Mouse (Mus musculus): Measurements from ENCODE around the gene Tapbp.

The Tapbp gene

GRCm38 (mm10) chr17:33924577-33925283 is 9.0 kb downstream of the Tapbp start:
- peak; percentile 76 for DNase-seq (ENCODE audit: low read depth)

GRCm38 (mm10) chr17:33925406-33926116 is 9.9 kb downstream of the Tapbp start:
- DNase-seq (ENCODE audit: low read depth): peak; percentile 27

DNA sequence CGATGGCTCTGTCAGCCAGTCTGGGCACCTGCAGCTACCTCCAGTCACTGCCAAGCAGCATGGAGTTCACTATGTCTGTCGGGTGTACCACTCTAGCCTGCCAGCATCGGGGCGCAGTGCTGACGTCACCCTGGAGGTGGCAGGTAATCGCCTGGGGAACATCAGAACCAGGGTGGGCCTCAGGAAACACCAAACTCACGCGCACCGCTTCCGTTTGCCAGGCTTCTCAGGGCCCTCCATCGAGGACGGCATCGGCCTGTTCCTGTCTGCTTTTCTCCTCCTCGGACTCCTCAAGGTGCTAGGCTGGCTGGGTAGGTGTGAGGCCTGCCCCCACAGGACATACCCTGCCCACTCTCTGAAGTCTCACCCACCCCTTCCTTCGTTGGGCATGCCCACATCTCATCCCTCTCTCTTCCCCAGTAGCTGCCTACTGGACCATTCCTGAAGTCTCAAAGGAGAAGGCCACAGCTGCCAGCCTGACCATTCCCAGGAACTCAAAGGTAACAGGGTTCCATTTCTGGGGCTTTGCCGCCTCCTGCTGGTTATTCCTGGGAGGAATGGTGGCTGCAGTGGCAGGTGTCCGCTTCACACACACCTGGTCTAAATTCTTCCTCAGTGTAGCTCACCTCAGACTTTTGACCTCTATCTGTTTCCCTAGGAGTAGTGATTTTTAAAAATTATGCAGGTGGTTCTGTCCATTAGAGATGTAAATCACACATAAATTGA is 10.7 kb downstream of the Tapbp start:
- DNase-seq (ENCODE audit: low read depth): peak; percentile 51

DNA sequence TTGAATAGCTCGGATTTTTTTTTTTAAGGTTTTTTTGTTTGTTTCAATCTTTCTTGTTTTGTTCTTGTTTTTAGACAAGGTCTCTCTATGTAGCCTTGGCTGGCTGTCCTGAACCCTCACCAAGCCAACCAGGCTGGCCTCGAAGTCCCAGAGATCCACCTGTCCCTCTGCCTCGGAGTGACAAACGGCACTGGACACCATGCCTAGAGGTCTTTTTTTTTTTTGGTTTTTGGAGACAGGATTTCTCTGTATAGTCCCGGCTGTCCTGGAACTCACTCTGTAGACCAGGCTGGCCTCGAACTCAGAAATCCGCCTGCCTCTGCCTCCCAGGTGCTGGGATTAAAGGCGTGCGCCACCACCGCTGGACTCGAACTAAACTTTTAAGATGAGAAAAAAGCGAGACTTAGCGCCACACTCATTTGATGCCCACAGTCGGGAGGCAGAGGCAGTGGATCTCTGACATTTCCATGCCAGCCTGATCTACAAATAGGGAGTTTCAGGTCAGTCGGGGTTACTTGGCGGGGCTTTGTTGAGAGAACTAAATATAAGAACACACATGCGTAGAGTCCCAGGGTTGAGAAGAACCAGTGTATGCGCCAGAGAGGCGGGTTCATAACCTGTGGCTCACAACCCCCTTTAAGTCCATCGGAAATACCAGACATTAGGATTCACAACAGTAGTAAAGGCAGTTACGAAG is 12.7 kb downstream of the Tapbp start:
- DNase-seq (ENCODE audit: low read depth): no peak

DNA sequence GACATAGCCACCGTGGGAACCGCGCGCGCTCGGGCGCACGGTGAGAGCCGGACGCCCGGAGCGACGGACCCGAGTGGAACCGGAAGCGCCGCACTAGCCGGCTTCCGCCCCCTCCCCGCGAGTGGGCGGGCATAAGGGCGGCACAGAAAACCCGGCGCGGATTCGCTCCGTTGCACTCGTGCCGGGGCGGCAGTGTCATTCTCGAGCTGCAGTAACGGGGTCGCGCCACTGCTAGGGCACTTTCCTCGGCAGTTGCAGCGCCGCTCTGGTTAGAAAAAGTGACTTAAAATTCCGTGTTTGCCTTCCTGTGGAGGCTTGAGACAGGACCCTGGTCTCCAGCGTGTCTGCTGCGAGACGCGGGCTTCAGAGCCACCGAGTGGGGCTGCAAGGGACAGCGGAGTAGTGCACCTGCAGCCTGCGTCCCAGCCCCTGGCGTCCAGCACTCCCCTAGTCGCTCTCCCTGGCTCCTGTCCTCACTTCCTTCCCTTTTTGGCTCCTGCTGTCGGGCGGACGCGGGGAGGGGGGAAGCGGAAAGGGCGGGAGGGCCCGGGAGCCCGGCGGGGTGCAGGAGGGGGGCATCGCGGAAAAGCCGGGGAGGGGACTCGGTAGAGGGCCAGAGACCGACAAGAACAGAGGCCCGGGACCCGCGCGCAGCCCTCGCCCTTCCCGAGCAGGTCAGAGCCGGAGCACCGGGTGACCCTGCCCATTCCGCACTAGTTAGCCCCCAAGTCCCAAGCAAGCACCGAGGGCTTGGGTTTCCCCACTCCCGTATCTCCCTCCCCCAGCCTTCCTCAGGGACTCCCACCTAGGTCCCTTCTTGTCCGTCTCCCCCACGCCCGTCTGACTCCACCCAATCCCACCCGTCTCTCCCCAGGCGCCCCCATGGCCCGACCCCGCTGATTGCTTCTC is 13.9 kb downstream of the Tapbp start, which contains the start of gene Rgl2:
Gene Rgl2, plus strand, starts transcription at position 173 of the 909 bp plus-strand sequence.
- DNase-seq (ENCODE audit: low read depth): peak; percentile 96

DNA sequence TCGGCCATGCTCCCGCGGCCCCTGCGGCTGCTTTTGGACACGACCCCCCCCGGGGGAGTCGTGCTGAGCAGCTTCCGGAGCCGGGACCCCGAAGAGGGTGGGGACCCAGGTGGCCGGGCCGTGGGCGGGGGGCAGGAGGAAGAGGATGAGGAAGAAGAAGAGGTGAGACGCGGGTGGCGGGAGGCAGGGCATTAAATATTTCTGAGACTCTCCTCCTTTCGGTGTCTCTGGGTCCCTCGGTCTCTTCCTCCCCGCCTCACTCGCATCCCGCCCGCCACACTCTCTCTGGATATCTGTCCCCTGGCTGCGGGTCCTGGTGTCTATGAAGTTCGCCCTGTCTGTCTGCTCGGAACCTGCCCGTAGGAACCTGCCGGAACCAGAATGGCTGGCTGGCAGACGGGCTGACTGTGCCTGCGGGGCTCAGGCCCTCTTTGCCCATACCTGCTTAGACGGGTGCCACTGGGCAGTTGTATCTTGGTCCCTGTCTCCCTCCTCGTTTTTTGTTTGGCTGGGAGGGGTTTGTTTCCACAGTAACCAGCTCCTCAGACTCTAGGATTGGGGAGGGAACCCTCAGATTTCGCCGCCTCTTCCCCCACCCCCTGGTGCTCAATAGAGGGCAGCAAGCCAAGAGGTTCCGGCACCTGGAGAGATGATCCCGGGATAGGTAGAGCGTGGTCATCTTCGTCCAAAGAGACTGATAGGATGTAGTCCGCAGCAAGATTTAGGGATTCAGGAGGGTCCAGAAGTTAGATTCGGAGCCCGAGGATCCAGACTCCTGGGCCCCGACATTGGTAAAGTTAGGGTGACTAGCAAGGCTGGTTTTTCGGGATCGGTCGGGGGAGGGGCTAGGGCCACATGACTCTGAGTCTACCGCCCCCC is 14.8 kb downstream of the Tapbp start:
- DNase-seq (ENCODE audit: low read depth): peak; percentile 76

GRCm38 (mm10) chr17:33931159-33931866 is 15.6 kb downstream of the Tapbp start:
- DNase-seq (ENCODE audit: low read depth): no peak

- DNase-seq (ENCODE audit: low read depth): no peak
Observed at GRCm38 (mm10) chr17:33931947-33932346, 16.2 kb downstream of the Tapbp start.

- no peak for DNase-seq (ENCODE audit: low read depth)
Observed at GRCm38 (mm10) chr17:33932448-33932847, 16.7 kb downstream of the Tapbp start.

DNA sequence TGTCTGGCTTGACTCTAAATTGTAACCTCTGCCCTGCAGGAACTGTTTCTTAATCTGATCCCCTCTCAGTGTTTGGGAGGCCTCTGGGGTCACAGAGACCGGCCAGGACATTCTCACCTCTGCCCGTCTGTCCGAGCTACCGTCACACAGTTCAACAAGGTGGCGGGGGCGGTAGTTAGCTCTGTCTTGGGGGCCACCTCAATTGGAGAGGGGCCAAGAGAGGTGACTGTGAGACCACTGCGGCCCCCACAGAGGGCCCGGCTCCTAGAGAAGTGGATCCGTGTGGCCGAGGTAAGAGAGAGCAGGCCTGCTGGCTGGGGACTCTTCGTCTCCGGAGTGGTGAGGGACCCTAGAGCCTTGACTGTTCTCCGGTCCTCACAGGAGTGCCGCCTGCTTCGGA is 17.3 kb downstream of the Tapbp start:
- no peak for DNase-seq (ENCODE audit: low read depth)

GRCm38 (mm10) chr17:33935422-33936055 is 19.8 kb downstream of the Tapbp start:
- DNase-seq (ENCODE audit: low read depth): no peak

- DNase-seq (ENCODE audit: low read depth): no peak
Observed at GRCm38 (mm10) chr17:33936993-33937392, 21.3 kb downstream of the Tapbp start.

DNA sequence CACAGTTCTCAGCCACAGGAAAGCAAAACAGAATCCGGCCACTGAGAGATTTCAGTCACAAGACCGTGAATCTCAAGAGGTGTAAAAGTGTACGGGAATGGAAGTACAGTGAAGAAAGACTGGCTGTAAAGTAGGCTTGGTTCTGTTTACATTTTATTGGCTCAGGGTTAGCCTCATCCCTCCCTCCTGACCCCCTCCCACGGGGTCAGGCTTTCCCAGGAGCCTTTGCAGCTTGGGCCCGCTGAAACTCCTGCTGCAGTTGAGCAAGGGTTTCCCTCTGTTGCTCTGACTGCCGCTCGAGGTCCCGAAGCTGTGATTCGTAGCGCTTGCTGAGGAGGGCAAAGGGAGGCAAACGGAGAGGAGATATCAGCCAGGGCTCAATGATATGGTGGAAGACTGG is 23.1 kb downstream of the Tapbp start:
- no peak for DNase-seq (ENCODE audit: low read depth)

- peak; percentile 91 for DNase-seq (ENCODE audit: low read depth)
Observed at GRCm38 (mm10) chr17:33940206-33940805, 24.6 kb downstream of the Tapbp start, which contains the start of the genes Pfdn6 and Wdr46. TSS of gene Pfdn6 (minus strand) at chr17:33940343. TSS of gene Wdr46 (plus strand) at chr17:33940660.

DNA sequence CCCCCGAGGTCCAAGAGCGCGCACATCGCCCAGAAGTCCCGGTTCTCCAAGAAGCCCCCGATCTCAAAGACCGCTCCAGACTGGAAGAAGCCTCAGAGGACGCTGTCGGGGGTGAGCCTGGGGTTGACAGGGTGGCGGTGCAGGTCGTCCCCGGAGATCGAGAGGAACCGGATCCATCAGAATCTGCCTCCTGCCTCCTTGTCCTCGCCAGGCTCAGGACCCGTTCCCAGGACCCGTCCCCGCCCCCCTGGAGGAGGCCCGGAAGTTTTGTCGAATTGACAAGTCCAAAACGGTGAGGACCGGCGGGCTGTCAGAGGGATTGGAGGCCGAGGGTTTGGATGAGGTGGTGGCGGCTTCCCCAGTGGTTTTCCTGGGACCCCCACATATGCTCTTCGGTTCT is 25.3 kb downstream of the Tapbp start:
- peak; percentile 62 for DNase-seq (ENCODE audit: low read depth)

GRCm38 (mm10) chr17:33941381-33941780 is 25.7 kb downstream of the Tapbp start:
- DNase-seq (ENCODE audit: low read depth): no peak

GRCm38 (mm10) chr17:33943454-33943853 is 27.8 kb downstream of the Tapbp start:
- no peak for DNase-seq (ENCODE audit: low read depth)

DNA sequence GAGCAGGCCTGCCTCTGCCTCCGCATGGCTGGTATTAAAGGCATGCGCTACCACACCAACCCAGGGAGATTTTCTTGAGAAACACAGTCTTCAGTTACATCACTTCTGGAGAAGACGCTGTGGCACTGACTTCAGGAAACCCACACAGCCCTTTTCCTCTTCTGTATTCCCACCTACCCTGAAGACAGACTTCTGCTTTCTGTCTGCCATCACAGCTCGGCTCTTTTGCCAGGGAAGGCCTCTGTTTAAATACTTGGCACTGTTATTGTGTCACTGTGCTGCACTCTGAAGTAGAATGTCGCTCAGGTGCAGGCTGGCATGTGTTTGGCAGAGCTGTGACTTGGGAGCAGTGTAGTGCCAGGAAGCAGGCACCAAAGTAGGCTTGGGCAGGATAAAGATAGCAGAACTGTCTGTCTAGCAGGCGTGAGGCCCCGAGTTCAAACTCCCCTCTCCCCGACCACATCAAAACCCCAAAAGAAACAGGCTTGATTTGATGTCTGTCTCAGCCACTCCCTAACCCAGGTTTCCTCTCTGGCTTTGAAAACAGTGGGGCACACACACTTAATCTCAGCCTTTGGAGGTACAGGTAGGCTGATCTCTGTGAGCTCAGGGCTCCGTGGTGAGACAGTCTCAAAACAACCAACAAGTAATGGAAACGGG is 31.9 kb downstream of the Tapbp start:
- DNase-seq (ENCODE audit: low read depth): no peak
